Mouse (Mus musculus): ENCODE data around the gene Mpzl1.
"Not testable (repeated sequence)": the region's sequence is repeated elsewhere in the genome, so short reads cannot be mapped to it uniquely, and the experiment has no call there.

Mpzl1 gene

DNA sequence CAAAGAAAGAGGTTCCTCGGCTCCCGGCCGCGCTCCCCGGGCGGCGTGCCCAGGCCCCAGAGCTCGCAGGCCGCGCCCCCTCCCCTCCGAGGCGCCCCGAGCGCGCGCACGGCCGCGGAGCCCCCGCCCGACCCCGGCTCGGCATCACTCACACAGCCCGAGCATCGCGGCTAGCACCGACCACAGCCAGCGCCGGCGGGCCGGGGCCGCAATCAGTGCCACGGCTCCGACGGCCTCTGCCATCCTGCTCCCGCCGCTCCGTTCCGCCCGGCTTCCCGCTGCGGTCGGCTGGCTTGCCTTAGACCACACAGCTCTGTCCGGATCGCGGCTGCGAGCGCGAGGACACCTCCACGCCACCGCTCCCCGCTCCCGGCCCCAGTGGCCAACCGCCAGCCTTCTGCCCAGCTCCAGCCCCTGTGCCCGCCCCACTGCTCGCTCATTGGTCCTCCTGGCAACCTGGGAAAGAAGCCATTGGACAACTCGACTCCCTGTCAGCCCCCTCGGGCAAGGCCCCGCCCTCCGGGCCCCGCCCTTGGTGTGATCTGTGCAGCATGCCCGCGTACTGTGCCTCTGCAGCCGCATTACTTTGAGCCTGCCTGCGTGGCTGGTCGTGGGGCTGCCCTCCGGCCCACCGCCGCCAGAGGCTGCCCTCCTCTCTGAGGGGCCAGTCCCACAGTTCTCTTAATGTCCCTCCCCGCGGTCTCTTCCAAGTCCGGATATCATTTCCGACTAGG lies at the start of gene Mpzl1:
Mpzl1 (minus strand) TSS at position 388 of the 734 bp plus-strand sequence.
- peak; percentile 97 for DNase-seq (ENCODE audit: low read depth)

DNA sequence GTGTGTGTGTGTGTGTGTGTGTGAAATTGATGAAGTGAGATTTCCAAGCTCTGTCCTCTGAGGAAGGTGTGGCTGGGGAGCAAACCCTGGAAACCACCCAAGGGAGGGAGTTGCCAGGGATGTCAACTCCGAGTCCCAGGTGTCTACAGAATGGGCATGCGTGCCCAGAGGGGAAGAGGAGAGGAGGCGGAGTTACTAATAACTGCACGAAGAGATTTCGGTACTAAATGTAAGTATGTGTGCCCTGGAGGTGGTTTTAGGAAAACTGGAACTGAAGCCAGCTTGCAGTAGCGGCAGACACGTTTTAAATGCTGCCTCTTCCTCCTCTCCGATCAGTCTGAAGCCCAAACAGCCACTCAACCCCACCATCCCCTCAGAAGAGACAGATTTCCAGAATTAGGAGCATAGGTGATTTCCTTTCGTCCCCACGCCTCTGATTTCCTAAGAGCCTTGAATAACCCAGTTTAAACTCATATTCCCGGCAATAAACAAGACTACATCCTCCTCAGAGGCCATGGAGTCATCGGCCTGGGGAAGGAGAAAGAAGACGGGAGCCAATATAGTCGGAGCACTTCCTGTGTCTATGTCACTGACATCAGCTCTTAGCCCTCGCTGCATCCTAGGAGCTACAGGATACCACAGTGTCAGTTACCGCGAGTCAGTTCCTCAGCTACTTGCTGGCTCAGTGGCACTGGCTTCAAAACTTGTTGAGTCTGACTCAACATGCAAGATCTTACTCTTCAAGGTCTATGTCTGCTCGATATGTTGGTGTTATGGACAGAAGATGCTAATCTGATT lies 47.9 kb upstream of the Mpzl1 start:
- peak; percentile 60 for DNase-seq (ENCODE audit: low read depth)

DNA sequence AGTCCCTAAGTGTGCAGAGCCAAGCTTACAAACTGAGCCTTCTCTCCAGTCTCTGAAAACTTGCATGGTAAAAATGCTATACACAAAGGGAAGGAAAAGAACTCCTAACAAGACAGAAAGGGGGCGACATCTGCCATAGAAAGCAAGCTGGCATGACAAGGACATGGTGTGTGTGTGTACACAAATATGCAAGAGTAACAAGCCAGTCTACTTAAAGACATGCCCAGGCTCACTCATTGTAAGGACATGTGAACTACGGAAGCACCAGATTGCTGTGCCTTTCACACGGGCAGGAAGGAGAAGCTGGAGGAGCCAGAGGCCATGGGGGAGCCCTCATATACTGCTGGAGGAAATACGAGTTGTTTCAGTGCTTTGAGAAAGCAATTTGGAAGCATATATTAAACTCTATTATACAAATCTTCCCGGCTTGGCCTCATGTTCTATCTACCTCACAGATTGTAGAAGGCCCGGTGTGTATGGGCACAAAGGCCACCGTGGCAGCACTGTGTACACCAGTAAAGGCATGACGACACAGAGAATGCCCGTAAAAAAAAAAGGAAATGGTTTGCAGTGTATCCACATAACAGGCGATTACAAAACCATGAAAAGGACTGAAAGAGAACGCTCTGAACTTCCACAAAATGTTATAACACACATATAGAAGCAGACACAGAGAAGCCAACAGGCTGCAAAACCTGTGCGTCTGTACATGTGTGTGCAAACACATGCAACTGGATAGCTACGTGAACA lies 46.9 kb upstream of the Mpzl1 start:
- DNase-seq (ENCODE audit: low read depth): peak; percentile 42

DNA sequence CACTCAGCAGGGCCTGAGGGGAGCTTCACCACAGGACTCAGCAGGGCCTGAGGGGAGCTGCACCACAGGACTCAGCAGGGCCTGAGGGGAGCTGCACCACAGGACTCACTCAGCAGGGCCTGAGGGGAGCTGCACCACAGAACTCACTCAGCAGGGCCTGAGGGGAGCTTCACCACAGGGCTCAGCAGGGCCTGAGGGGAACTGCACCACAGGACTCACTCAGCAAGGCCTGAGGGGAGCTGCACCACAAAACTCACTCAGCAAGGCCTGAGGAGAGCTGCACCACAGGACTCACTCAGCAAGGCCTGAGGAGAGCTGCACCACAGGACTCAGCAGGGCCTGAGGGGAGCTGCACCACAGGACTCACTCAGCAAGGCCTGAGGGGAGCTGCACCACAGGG lies 45.7 kb upstream of the Mpzl1 start:
- DNase-seq (ENCODE audit: low read depth): not testable (repeated sequence)

DNA sequence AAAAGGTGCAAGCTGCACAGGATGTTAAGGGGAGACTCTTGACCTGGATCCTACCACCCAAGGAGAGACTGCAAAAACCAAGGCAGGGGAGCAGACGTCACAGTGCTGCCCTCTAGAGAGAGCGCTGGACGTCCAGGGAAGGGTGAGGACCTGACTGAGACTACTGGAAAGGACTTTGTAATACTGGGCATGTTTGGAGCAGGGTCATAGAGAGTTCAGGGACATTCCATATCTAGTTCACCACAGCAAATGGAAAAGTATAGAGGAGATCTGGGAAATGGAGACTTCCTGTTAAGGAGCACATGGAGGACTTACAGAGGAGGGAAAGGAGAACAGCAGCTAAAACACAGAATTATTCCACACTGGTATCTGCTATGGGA lies 45.3 kb upstream of the Mpzl1 start:
- DNase-seq (ENCODE audit: low read depth): no peak

DNA sequence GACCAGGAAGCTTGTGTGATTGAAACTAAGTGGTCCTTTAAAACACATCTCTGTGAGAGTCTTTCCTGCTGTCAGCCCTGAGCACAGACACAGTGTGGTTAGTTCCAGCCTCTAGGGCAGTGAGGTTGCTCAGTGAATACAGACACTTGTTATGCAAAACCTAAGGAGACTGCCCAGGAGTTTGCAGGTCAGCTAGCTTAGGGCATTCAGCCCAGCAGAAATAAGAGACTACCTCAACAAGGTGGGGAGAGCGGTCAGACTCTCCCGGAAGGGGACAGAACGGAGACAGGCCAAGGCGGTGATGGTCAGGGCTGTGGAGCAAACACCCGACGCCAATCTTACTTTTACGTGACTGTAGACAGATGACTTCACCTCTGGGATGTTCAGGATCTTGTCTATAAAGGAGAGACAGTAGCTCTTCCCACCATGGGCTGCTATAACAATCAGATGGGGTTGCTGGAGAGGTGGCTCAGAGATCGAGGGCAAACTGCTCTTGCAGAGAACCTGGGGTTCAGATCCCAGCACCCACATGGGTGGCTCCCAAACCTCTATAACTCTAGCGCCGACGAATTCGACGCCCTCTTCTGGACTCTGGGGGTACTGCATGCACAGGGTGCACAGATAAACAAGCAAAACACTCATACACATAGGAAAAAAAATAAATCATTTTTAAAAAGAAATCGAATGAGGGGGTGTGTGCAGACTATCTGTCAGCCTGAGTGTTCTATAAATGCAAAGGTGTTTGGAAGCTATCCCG lies 44.7 kb upstream of the Mpzl1 start:
- DNase-seq (ENCODE audit: low read depth): peak; percentile 60

DNA sequence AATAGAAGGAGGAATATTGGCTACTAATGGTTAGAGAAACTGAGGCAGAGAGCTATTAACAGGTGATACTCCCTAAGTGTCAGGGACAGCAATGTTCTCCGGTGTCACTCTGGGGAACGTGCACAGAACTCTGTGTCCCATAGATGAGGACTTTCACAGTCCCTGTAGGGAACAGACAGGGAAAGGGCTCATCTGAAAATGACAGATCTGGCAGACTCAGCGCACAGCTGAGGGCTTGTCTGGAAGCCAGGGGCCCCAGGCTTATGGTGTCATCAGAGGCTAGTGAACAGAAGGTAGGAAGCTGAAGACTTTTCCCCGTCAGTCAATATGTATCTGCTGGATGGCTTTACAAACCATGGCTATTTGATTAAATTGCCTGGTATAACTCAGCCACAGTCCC lies 43.2 kb upstream of the Mpzl1 start:
- no peak for DNase-seq (ENCODE audit: low read depth)

DNA sequence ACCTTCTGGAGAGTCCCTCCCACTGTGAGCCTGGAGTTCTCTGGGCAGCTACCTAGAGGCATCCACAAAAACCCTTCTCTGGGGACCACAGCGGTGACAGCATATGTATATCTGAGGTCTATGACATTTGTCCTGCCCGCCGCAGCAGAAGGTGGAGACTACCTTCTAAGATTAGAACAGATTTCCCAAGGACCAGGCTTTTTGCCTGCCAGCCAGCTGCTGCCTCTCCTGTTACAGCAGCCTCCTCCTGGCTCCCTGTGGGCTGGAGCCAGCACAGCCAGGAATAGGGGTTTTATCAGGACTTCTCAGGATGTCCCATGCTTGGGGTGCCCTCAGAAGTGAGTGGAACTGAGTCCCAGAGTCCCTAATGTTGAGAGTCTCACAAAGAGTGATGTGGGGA lies 42.7 kb upstream of the Mpzl1 start:
- no peak for DNase-seq (ENCODE audit: low read depth)

DNA sequence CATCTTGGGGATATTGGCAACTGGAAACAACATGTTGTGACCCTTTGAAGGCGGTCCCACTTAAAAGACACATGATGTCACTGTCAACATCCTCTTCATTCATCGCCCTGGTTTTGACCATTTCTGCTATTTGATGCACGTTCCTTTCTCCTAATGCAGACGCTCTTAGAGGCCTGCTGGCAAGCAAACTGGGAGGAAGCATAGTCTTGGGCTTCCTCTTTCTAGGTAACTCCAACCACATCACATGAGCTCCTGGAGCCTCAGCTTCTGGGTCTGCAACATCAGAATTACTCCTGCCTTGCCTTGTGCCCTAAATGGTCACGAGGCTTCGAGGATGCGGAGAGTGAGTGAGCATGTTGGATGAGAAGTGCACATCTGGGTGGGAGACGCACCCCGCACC lies 40.8 kb upstream of the Mpzl1 start:
- DNase-seq (ENCODE audit: low read depth): no peak

DNA sequence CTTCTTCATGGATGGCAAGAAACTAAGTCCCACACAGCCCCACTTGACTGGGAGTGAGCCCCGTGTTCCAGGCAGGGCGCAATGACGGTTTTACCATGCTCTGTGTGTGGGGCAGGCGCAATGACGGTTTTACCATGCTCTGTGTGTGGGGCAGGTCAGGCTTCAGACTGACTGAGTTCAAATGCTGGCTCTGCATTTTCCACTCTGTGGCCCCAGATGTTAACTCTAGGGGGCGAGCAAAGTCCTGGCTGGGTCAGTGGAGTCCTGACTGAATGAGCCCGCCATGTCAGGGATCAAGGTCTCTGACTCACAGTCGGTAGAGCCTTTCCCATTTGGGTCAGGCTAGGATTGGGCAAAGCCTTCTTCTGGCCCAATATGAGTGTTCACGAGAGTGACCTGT lies 38.0 kb upstream of the Mpzl1 start:
- DNase-seq (ENCODE audit: low read depth): no peak

DNA sequence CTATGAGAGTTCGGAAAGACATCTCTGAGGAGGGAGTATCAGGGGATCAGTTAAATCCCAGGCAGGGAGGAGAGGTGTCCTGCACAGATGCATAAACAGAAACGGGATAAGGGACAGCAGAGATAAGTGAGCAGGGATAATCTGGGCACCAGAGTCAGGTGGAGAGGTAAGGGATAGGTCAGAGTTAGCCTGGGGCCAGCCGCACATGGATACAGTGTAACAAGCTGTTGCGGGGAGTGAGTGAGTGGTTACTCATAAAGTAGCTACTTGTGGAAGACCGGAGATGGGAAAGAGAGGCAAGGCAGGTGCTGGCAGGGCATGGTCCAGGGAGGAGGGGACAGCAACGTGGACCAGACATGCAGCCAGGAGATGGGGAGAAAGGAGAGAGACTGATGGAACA lies 35.7 kb upstream of the Mpzl1 start:
- DNase-seq (ENCODE audit: low read depth): no peak

DNA sequence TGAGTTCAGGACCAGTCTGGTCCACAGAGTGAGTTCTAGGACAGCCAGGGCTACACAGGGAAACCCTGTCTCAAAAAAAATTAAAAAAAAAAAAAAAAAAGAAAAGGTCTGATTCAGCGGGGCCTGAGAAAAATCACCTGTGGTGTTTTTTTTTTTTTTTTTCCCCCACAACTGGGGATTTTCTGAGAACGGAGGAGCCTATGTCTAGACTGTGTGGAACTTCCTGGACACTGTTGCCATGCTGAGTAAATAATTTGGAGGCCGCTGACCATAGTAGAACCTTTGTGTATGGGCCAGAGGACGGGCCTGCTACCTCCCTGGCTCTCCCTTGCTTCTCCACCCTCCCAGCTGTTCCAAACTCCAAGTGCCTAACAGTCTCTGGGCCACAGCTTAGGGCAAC lies 34.6 kb upstream of the Mpzl1 start:
- DNase-seq (ENCODE audit: low read depth): peak; percentile 60

DNA sequence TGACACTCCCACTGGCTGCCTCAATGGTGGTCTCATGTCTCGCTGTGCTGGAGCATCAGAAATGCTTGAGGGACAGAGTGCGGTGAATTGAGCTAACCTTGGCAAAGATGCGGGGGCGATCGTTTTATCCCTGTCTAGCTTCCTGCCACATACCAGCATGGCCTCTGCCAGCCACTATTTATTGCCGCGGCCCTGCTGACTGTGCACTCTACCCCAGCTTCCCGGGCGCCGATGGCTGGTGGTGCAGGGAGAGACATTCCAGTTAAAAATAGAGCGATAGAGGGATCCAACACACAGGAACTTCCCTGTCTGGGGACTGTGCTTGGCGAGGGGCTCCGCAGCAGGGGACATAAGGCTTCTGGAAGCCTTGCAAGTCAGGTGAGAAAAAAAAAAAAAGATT lies 33.0 kb upstream of the Mpzl1 start:
- DNase-seq (ENCODE audit: low read depth): no peak

DNA sequence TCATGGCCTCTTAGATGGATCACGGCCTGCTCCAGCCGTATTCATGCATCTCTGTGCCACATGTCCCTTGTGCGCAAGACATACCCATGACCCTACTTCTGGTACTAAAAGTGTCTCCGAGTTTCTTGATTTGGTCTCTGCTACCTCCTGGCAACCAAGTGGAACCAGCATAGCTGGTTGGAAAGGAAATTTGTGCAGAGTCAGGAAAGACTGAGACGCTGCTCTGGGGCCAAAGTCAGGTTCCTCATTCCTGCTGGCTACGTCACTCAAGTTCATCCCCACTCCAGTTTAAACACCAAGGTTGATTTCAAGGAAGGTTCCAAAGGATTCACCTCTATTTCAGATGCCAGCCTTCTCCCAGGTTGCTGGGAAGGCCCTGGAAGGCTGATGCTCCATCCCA lies 32.6 kb upstream of the Mpzl1 start:
- DNase-seq (ENCODE audit: low read depth): no peak

DNA sequence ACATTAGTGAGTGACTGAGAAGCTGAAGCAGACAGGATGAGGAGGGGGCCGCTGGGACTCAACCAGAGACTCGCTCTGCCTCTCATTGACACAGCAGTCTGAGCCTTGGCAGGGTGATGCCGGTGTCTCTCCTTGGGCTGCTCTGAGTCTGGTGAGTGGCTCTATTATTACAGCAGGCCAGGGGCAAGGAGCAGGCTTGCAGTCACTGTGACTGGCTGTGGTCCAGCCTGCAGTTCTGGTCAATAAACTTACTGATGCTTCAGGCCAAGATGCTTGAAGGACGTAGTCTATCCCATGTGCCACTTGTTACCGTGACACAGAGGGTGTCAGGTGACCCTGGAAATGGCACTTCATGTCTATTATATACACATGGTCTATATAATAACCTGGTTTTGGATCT lies 31.4 kb upstream of the Mpzl1 start:
- DNase-seq (ENCODE audit: low read depth): no peak

DNA sequence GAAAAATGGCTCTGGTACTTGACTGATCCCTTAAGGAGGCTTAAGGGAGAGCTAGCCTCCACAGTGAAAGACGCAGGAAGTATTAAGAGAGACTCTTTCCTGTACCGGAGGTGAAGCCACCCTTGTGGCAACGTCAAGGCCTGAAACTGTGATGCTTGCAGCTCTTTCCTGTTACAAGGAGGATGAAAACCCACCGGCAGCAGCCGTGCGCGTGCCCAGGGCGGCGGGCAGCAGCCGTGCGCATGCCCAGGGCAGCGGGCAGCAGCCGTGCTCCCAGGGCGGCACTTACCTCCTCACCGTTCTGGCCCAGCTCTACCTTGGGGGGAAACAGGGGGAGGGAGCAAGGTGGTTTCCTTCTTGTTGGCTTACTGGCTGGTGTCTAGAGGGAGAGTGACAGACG lies 28.9 kb upstream of the Mpzl1 start:
- DNase-seq (ENCODE audit: low read depth): no peak

DNA sequence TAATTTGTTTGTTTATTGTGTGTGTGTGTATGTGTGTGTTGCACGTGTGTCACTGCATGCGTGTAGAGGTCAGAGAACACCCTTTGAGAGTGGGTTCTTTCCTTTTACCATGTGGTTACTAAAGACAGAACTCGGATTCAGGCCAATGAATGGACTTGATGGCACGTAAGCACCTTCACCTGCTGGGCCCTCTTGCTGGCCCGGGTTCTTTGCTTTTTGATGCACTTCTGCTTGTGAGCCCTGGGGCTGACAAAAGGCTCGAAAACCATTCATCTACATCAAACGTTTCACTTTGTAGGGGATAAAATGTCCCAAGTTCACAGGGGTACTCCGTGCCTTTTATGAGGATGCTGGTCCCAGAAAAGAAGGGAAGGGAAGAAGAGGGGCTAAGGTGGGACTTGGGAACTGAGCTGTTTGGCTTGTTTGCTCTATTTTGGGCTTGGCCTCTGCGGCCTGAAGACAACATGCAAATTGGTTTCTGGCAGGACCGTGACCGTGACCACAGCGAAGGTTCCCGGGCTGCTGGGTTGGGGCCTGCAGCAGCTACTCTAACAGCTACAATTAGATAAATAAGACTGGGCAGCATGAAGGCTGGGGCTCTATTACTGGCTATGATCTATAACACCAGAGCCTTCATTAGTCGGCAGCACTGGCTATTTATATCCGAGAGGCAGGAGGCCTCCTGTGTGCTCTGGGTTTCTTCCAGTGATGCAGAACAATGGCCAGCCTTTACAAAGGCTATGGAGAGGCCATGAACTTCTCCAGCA lies 28.3 kb upstream of the Mpzl1 start:
- no peak for DNase-seq (ENCODE audit: low read depth)

DNA sequence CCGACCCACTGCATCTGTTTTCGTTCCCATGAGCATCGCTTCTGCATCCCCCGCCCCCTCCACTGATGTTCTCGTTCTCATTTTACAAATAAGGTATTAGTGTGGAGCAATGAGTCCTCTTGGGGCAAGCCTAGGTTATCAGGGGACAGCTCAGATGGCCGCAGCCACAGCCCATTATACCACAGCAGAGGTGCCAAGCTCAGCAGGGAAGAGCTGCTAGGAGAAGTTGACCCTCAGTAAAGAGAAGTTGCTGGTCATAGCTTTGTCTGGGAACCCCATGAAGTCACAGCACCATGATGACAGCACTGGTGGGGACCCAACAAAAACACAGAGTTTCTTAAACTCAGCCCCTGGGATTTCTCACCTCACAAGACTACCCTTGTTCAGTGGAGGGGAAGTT lies 27.4 kb upstream of the Mpzl1 start:
- DNase-seq (ENCODE audit: low read depth): no peak

DNA sequence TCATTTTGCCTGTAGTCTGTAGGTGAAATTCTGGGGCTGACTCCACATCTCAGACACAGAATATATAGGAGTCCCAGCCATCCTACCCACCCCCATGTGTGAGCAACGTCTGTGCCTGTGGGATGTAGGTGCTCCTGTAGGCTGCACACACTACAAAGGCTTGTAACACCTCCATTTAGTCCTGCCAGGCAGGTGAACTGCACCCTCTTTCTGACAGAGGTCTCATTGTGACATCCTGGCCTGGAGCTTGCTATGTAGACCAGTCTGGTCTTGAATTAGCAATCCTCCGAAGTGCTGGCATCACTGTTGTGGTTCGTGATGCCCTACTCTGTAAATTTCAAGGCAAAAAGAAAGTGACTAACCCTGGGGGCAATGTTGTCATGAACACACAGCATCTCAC lies 26.9 kb upstream of the Mpzl1 start:
- DNase-seq (ENCODE audit: low read depth): no peak

DNA sequence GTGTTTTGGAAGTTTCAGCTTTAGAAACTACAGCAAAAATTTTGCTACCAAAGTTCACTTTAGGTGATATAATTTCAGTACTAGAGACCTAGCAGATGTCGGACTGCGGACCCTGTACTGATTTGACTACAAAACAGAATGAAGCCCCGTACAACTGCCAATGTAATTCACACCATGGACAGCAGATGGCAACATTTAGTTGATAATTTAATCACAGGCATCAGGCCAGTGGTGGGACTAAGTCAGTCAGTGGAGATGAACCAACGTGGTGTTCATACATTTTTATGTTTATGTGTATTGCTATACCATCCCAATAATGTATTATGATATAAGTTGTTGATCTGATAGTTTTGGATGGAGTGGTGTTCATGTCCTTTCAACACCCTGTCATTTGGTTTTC lies 26.4 kb upstream of the Mpzl1 start:
- peak; percentile 79 for DNase-seq (ENCODE audit: low read depth)

DNA sequence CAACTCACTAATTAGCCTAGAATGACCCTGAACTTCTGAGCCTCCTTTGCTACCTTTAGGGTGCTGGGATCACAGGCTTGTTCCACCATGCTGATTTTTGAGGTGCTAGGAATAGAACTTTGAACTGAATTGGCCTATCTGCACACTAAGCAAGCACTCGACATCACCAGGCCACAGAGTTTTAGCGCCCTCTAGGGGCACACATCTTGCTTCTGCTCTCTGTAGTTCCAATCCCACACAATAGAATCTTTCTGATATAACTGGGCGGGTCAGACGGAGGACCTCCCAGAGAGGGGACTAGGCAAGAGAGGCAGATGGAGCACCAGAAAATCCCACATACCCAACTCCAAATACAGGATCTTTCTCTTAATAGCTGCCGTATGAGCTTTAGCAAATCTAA lies 24.3 kb upstream of the Mpzl1 start:
- peak; percentile 80 for DNase-seq (ENCODE audit: low read depth)

DNA sequence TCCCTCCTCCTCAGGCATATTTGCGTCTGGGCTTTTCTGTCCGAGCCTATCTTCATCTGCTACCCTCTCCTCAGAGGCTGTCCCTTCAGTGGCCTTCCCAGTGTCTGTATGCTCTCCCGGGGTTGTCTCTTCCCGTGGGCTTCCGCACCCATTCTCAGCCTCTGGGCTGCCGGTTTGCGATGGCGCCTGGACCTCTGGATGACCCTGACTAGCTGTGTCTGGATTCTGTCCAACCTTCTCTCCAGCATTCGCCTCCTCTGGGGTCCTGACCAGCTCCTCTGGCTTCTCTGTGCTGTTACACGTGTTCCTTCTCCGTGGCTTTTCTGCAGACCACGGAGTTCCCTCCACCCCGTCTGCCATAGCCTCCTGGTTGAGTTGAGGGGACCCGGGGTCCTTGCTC lies 21.1 kb upstream of the Mpzl1 start:
- DNase-seq (ENCODE audit: low read depth): no peak

Data from induced T-regulatory cell, adult 2 months (primary cell).